Mouse (Mus musculus): ENCODE results near the gene Ndufc1. TPM values are rescaled to one million over a fixed set of nuclear protein-coding genes. Genes with fewer than 3 reads are reported as not detected.
"Not testable (repeated sequence)": the region's sequence is repeated elsewhere in the genome, so short reads cannot be mapped to it uniquely, and the experiment has no call there.

The Ndufc1 gene
- polyA plus RNA-seq, 1 experiment from 2014 or later, result 680 TPM

- H3K9me3 ChIP-seq (replicated peaks; ENCODE audit: control insufficient read depth, low read length, poor library complexity, severe bottlenecking), result no peaks in the 10 kb centered on the region
- no peaks in the 10 kb centered on the region for H3K27me3 ChIP-seq (ENCODE audit: control insufficient read depth, insufficient read depth, low read depth, low read length)
- peak overlapping the region; percentile 96 for H3K9ac ChIP-seq (ENCODE audit: low read depth, low read length)
- H3K4me1 ChIP-seq (ENCODE audit: control insufficient read depth, insufficient read depth, low read length), result peaks cover 26% of the 10 kb centered on the region
- WGBS, result under 1% methylated on average over 30 of the region's 30 CpGs
- no peaks in the 10 kb centered on the region for H3K36me3 ChIP-seq (ENCODE audit: control insufficient read depth, insufficient read depth, low read length)
- peak overlapping the region; percentile 97 for H3K4me3 ChIP-seq (ENCODE audit: low read depth, low read length)
- H3K27ac ChIP-seq (ENCODE audit: low read length), result peak overlapping the region; percentile 92
- peak; percentile 70 for ATAC-seq
- peak overlapping the region; percentile 77 for H3K4me2 ChIP-seq (ENCODE audit: low read length)
Measured at GRCm38 (mm10) chr3:51416073-51416363, 7.2 kb upstream of the Ndufc1 start.

- peak within 1 kb of the TSS; percentile 92 for H3K27ac ChIP-seq (ENCODE audit: low read length)
- peaks cover 26% of the 10 kb centered on the region for H3K4me1 ChIP-seq (ENCODE audit: control insufficient read depth, insufficient read depth, low read length)
- no peaks in the 10 kb centered on the region for H3K36me3 ChIP-seq (ENCODE audit: control insufficient read depth, insufficient read depth, low read length)
- H3K4me2 ChIP-seq (ENCODE audit: low read length), result peak within 1 kb of the TSS; percentile 90
- WGBS, result 5% methylated on average over 43 of the region's 43 CpGs
- no peaks in the 10 kb centered on the region for H3K27me3 ChIP-seq (ENCODE audit: control insufficient read depth, insufficient read depth, low read depth, low read length)
- peak within 1 kb of the TSS; percentile 96 for H3K9ac ChIP-seq (ENCODE audit: low read depth, low read length)
- peak within 1 kb of the TSS; percentile 97 for H3K4me3 ChIP-seq (ENCODE audit: low read depth, low read length)
- H3K9me3 ChIP-seq (replicated peaks; ENCODE audit: control insufficient read depth, low read length, poor library complexity, severe bottlenecking), result no peaks in the 10 kb centered on the region
- ATAC-seq, result peak; percentile 93
Measured at GRCm38 (mm10) chr3:51415098-51416072, 6.6 kb upstream of the Ndufc1 start, which contains the start of gene Naa15. Gene Naa15 (plus strand): TSS chr3:51415148.

GRCm38 (mm10) chr3:51413276-51413675 lies 4.5 kb upstream of the Ndufc1 start:
- H3K4me2 ChIP-seq (ENCODE audit: low read length), result no peak overlapping the region
- no peak overlapping the region for H3K9ac ChIP-seq (ENCODE audit: low read depth, low read length)
- H3K36me3 ChIP-seq (ENCODE audit: control insufficient read depth, insufficient read depth, low read length), result no peaks in the 10 kb centered on the region
- no peak overlapping the region for H3K4me3 ChIP-seq (ENCODE audit: low read depth, low read length)
- no peaks in the 10 kb centered on the region for H3K9me3 ChIP-seq (replicated peaks; ENCODE audit: control insufficient read depth, low read length, poor library complexity, severe bottlenecking)
- H3K27me3 ChIP-seq (ENCODE audit: control insufficient read depth, insufficient read depth, low read depth, low read length), result no peaks in the 10 kb centered on the region
- H3K27ac ChIP-seq (ENCODE audit: low read length), result no peak overlapping the region
- peaks cover 18% of the 10 kb centered on the region for H3K4me1 ChIP-seq (ENCODE audit: control insufficient read depth, insufficient read depth, low read length)
- WGBS, result 92% methylated on average over 1 of the region's 1 CpGs
- ATAC-seq, result no peak

DNA sequence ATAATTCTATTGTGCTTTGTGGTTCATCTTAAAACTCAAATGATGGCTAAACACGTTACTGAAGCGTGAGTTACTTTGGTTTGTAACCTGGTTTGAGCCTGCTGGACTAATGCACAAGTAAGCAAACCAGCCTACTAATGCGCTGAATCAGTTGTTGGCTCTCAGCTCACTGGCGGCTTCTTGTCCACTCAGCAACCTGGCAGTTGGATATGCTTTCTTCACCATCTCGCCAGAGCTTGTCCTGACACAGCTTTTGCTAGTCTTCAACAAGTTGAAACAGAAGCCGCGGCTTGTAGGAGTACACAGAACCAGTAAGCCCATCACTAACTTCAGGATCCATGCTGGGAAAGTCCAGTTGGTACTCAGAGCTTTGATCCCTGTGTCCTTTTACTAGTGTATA lies 3.7 kb upstream of the Ndufc1 start:
- 94% methylated on average over 7 of the region's 7 CpGs for WGBS
- Histone ChIP-seq H3K27ac (ENCODE audit: low read length) (no peak overlapping the region), H3K4me1 (ENCODE audit: control insufficient read depth, insufficient read depth, low read length) (peaks cover 19% of the 10 kb centered on the region), H3K4me3 (ENCODE audit: low read depth, low read length) (no peak overlapping the region), H3K4me2 (ENCODE audit: low read length) (no peak overlapping the region), H3K36me3 (ENCODE audit: control insufficient read depth, insufficient read depth, low read length) (no peaks in the 10 kb centered on the region), H3K27me3 (ENCODE audit: control insufficient read depth, insufficient read depth, low read depth, low read length) (no peaks in the 10 kb centered on the region), H3K9ac (ENCODE audit: low read depth, low read length) (no peak overlapping the region), H3K9me3 (replicated peaks; ENCODE audit: control insufficient read depth, low read length, poor library complexity, severe bottlenecking) (no peaks in the 10 kb centered on the region)
- no peak for ATAC-seq

GRCm38 (mm10) chr3:51407870-51408560 lies 773 bp downstream of the Ndufc1 start:
- ATAC-seq, result peak; percentile 11; the same call in 1 of the 2 replicates
- H3K36me3 ChIP-seq (ENCODE audit: control insufficient read depth, insufficient read depth, low read length), result peaks cover 2% of the 10 kb centered on the region
- WGBS, result 21% methylated on average over 20 of the region's 20 CpGs

GRCm38 (mm10) chr3:51402628-51403027 lies 6.2 kb downstream of the Ndufc1 start:
- WGBS, result 93% methylated on average over 12 of the region's 12 CpGs

More at GRCm38 (mm10) chr3:51407870-51408560, 773 bp downstream of the Ndufc1 start:
- Histone ChIP-seq H3K9ac (ENCODE audit: low read depth, low read length) (peak overlapping the region; percentile 97), H3K4me3 (ENCODE audit: low read depth, low read length) (peak overlapping the region; percentile 88), H3K4me2 (ENCODE audit: low read length) (peak overlapping the region; percentile 69), H3K9me3 (replicated peaks; ENCODE audit: control insufficient read depth, low read length, poor library complexity, severe bottlenecking) (no peaks in the 10 kb centered on the region), H3K27me3 (ENCODE audit: control insufficient read depth, insufficient read depth, low read depth, low read length) (no peaks in the 10 kb centered on the region), H3K27ac (ENCODE audit: low read length) (peak overlapping the region; percentile 96), H3K4me1 (ENCODE audit: control insufficient read depth, insufficient read depth, low read length) (peaks cover 11% of the 10 kb centered on the region)

DNA sequence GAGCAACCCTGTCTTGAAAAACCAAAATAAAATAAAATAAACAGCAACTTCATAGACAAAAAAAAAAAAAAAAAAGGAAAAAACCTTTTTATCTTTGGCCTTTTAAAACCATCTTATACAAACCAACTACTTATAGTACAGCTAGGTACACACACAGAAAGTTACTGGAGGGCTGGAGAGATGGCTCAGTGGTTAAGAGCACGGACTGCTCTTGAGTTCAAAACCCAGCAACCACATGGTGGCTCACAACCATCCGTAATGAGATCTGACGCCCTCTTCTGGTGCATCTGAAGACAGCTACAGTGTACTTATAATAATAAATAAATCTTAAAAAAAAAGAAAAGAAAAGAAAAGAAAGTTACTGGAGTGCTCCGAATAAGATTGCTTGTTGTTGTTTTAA lies 6.7 kb downstream of the Ndufc1 start:
- H3K36me3 ChIP-seq (ENCODE audit: control insufficient read depth, insufficient read depth, low read length); H3K9ac ChIP-seq (ENCODE audit: low read depth, low read length); H3K4me3 ChIP-seq (ENCODE audit: low read depth, low read length); H3K4me2 ChIP-seq (ENCODE audit: low read length); H3K27ac ChIP-seq (ENCODE audit: low read length); ATAC-seq; H3K4me1 ChIP-seq (ENCODE audit: control insufficient read depth, insufficient read depth, low read length); H3K27me3 ChIP-seq (ENCODE audit: control insufficient read depth, insufficient read depth, low read depth, low read length); H3K9me3 ChIP-seq (replicated peaks; ENCODE audit: control insufficient read depth, low read length, poor library complexity, severe bottlenecking): not testable (repeated sequence)
- 70% methylated on average over 4 of the region's 4 CpGs for WGBS

More at GRCm38 (mm10) chr3:51402628-51403027, 6.2 kb downstream of the Ndufc1 start:
- ATAC-seq, result no peak
- Histone ChIP-seq H3K4me1 (ENCODE audit: control insufficient read depth, insufficient read depth, low read length) (peaks cover 4% of the 10 kb centered on the region), H3K36me3 (ENCODE audit: control insufficient read depth, insufficient read depth, low read length) (peaks cover 2% of the 10 kb centered on the region), H3K9ac (ENCODE audit: low read depth, low read length) (no peak overlapping the region), H3K9me3 (replicated peaks; ENCODE audit: control insufficient read depth, low read length, poor library complexity, severe bottlenecking) (no peaks in the 10 kb centered on the region), H3K4me2 (ENCODE audit: low read length) (no peak overlapping the region), H3K4me3 (ENCODE audit: low read depth, low read length) (no peak overlapping the region), H3K27ac (ENCODE audit: low read length) (no peak overlapping the region), H3K27me3 (ENCODE audit: control insufficient read depth, insufficient read depth, low read depth, low read length) (peaks cover 4% of the 10 kb centered on the region)

DNA sequence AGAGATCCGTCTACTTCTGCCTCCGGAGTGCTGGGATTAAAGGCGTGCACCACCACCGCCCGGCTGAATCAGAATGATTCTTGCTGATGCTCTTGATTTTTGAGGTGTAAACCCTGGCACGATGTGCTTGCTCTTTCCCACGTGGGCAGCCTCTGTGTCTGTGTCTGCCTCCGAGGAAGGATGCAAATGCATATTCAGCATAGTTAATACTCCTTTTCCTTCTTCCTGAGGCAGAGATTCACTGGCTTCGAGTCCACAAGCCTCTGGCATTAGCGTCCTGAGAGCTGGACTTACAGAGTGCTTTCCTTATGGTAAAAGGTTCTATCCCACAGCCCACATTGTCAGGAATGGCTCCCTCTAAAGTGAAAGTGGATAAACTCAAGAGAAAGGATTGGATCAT lies 8.1 kb downstream of the Ndufc1 start:
- 76% methylated on average over 10 of the region's 10 CpGs for WGBS
- peaks cover 18% of the 10 kb centered on the region for H3K27me3 ChIP-seq (ENCODE audit: control insufficient read depth, insufficient read depth, low read depth, low read length)
- no peaks in the 10 kb centered on the region; the same call in 1 of the 2 replicates for H3K36me3 ChIP-seq (ENCODE audit: control insufficient read depth, insufficient read depth, low read length)
- H3K4me3 ChIP-seq (ENCODE audit: low read depth, low read length), result no peak overlapping the region
- H3K4me1 ChIP-seq (ENCODE audit: control insufficient read depth, insufficient read depth, low read length), result peaks cover 8% of the 10 kb centered on the region
- H3K4me2 ChIP-seq (ENCODE audit: low read length), result no peak overlapping the region
- no peaks in the 10 kb centered on the region for H3K9me3 ChIP-seq (replicated peaks; ENCODE audit: control insufficient read depth, low read length, poor library complexity, severe bottlenecking)
- no peak overlapping the region for H3K9ac ChIP-seq (ENCODE audit: low read depth, low read length)
- ATAC-seq, result no peak
- H3K27ac ChIP-seq (ENCODE audit: low read length), result no peak overlapping the region

DNA sequence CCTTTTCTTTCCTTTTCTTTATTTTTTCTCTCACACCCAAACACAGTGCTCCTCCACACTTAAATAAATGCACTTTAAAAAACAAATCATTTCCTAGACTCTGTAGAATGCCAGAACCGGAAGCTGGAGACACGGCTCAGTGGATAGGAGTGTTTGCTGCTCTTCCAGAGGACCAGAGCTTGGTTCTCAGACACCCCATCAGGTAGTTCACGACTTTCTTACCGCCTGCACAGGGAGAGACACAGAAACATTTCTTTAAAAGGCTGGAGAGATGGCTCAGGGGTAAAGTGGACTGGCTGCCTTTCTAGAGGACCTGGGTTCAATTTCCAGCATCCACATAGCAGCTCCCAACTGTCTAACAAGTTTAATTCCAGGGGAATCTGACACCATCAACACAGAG lies 9.3 kb downstream of the Ndufc1 start:
- Histone ChIP-seq H3K27ac (ENCODE audit: low read length) (no peak overlapping the region), H3K27me3 (ENCODE audit: control insufficient read depth, insufficient read depth, low read depth, low read length) (peaks cover 22% of the 10 kb centered on the region), H3K4me3 (ENCODE audit: low read depth, low read length) (no peak overlapping the region), H3K4me1 (ENCODE audit: control insufficient read depth, insufficient read depth, low read length) (peaks cover 8% of the 10 kb centered on the region), H3K36me3 (ENCODE audit: control insufficient read depth, insufficient read depth, low read length) (no peaks in the 10 kb centered on the region; the same call in 1 of the 2 replicates), H3K4me2 (ENCODE audit: low read length) (no peak overlapping the region), H3K9ac (ENCODE audit: low read depth, low read length) (no peak overlapping the region), H3K9me3 (replicated peaks; ENCODE audit: control insufficient read depth, low read length, poor library complexity, severe bottlenecking) (no peaks in the 10 kb centered on the region)
- WGBS, result 59% methylated on average over 4 of the region's 4 CpGs
- ATAC-seq, result no peak

Measured in midbrain, embryonic 16.5 days (tissue).